Mouse (Mus musculus): Measurements from ENCODE around the gene R3hdm2. TPM values are rescaled to one million over a fixed set of nuclear protein-coding genes. Genes with fewer than 3 reads are reported as not detected.
A peak's percentile ranks its signal among the peaks of the same experiment; 100 is the strongest.

Gene R3hdm2
- 30.9 and 36.1 TPM in 2 replicates for polyA plus RNA-seq (2014; fragmentation: Nextera tagmentation; extraction: Ambion mirVana)

DNA sequence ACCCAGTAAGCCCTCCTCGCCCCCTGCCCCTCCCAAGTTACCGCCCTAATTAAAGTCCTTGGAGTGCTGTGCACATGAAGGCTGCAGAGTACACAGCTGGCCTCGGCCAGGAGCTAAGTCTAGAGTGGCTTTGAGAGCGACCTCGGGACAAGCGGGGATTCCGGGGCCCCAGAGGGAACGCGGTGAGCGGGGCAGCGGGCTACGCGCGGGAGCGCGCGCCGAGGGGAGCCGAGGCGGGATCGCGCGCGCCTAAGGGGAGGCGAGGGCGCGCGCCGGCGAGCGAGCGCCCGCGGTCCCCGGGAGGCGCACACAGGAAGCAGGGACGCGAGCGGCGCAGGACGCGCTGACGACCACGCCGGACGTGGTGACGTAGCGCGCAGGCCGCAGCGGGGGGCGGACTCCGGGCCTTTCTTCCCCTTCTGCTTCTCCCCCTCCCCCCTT lies at the start of gene R3hdm2:
TSS of gene R3hdm2 (plus strand) at position 77 of the 441 bp plus-strand sequence.
- H3K27me3 ChIP-seq (ENCODE audit: control insufficient read depth, insufficient read depth, low read length): no peaks in the 10 kb centered on the region
- no peaks in the 10 kb centered on the region for H3K4me1 ChIP-seq (ENCODE audit: control insufficient read depth, insufficient read depth, low read length)
- H3K4me3 ChIP-seq (ENCODE audit: low read depth, low read length): peak within 1 kb of the TSS; percentile 60
- no peaks in the 10 kb centered on the region for H3K9me3 ChIP-seq (replicated peaks; ENCODE audit: control insufficient read depth, low read length)
- H3K9ac ChIP-seq (replicated peaks; ENCODE audit: low read length): peak within 1 kb of the TSS; percentile 88
- ATAC-seq (replicated peaks; ENCODE audit: insufficient number of reproducible peaks, low FRiP score, low TSS enrichment, low read depth) (peak; percentile 91), DNase-seq (ENCODE audit: low spot score) (peak; percentile 96)
- H3K4me2 ChIP-seq (ENCODE audit: low read depth, low read length): peak within 1 kb of the TSS; percentile 55
- WGBS: under 1% methylated on average over 53 of the region's 53 CpGs
- H3K36me3 ChIP-seq (replicated peaks; ENCODE audit: control insufficient read depth, insufficient read depth, low read depth, low read length): no peaks in the 10 kb centered on the region
- H3K27ac ChIP-seq (replicated peaks; ENCODE audit: low read depth, low read length): peak within 1 kb of the TSS; percentile 92

- no peaks in the 10 kb centered on the region; the same call in none of the 2 replicates for H3K36me3 ChIP-seq (replicated peaks; ENCODE audit: control insufficient read depth, insufficient read depth, low read depth, low read length)
Observed at GRCm38 (mm10) chr10:127332211-127332874, 47.8 kb upstream of the R3hdm2 start.

GRCm38 (mm10) chr10:127333152-127333551 lies 47.0 kb upstream of the R3hdm2 start:
- DNase-seq (ENCODE audit: low spot score) (no peak), ATAC-seq (replicated peaks; ENCODE audit: insufficient number of reproducible peaks, low FRiP score, low TSS enrichment, low read depth) (no peak)
- Histone ChIP-seq H3K4me2 (ENCODE audit: low read depth, low read length) (no peak overlapping the region), H3K4me1 (ENCODE audit: control insufficient read depth, insufficient read depth, low read length) (no peaks in the 10 kb centered on the region), H3K9ac (replicated peaks; ENCODE audit: low read length) (no peak overlapping the region), H3K4me3 (ENCODE audit: low read depth, low read length) (no peak overlapping the region), H3K27ac (replicated peaks; ENCODE audit: low read depth, low read length) (no peak overlapping the region), H3K27me3 (ENCODE audit: control insufficient read depth, insufficient read depth, low read length) (peaks cover 2% of the 10 kb centered on the region), H3K9me3 (replicated peaks; ENCODE audit: control insufficient read depth, low read length) (no peaks in the 10 kb centered on the region), H3K36me3 (replicated peaks; ENCODE audit: control insufficient read depth, insufficient read depth, low read depth, low read length) (no peaks in the 10 kb centered on the region; the same call in none of the 2 replicates)
- 61% methylated on average over 5 of the region's 5 CpGs for WGBS

More at GRCm38 (mm10) chr10:127332211-127332874, 47.8 kb upstream of the R3hdm2 start:
- no peak overlapping the region for H3K4me3 ChIP-seq (ENCODE audit: low read depth, low read length)
- DNase-seq (ENCODE audit: low spot score) (peak; percentile 46), ATAC-seq (replicated peaks; ENCODE audit: insufficient number of reproducible peaks, low FRiP score, low TSS enrichment, low read depth) (0 out of 2 replicates have a peak, but pooled peaks have one; percentile 20)
- 34% methylated on average over 29 of the region's 31 CpGs for WGBS
- H3K9me3 ChIP-seq (replicated peaks; ENCODE audit: control insufficient read depth, low read length): no peaks in the 10 kb centered on the region
- H3K4me2 ChIP-seq (ENCODE audit: low read depth, low read length): peak overlapping the region; percentile 16; the same call in 1 of the 2 replicates
- peaks cover 10% of the 10 kb centered on the region for H3K27me3 ChIP-seq (ENCODE audit: control insufficient read depth, insufficient read depth, low read length)
- no peaks in the 10 kb centered on the region for H3K4me1 ChIP-seq (ENCODE audit: control insufficient read depth, insufficient read depth, low read length)
- H3K9ac ChIP-seq (replicated peaks; ENCODE audit: low read length): no peak overlapping the region
- no peak overlapping the region for H3K27ac ChIP-seq (replicated peaks; ENCODE audit: low read depth, low read length)

DNA sequence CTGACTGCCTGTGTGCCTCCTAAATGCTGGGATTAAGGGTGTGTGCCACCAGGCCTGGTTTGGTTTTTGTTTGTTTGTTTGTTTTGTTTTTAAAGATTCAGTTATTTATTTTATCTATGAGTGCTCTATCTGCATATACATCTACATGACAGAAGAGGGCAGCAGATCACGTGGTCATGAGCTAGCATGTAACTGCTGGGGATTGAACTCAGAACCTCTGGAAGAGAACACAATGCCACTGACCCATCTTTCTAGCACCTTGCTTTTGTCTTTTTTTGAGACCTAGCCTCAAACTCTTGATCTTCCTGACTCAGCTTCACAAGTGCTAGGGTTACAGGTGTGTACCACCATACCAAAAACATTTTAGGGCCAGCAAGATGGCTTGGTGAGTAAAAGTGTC lies 44.9 kb upstream of the R3hdm2 start:
- H3K4me3 ChIP-seq (ENCODE audit: low read depth, low read length): no peak overlapping the region

GRCm38 (mm10) chr10:127336952-127337351 lies 43.2 kb upstream of the R3hdm2 start:
- ATAC-seq (replicated peaks; ENCODE audit: insufficient number of reproducible peaks, low FRiP score, low TSS enrichment, low read depth) (no peak), DNase-seq (ENCODE audit: low spot score) (no peak)
- peaks cover 3% of the 10 kb centered on the region for H3K4me1 ChIP-seq (ENCODE audit: control insufficient read depth, insufficient read depth, low read length)
- no peak overlapping the region for H3K4me2 ChIP-seq (ENCODE audit: low read depth, low read length)
- no peak overlapping the region for H3K4me3 ChIP-seq (ENCODE audit: low read depth, low read length)
- no peak overlapping the region for H3K9ac ChIP-seq (replicated peaks; ENCODE audit: low read length)
- H3K36me3 ChIP-seq (replicated peaks; ENCODE audit: control insufficient read depth, insufficient read depth, low read depth, low read length): no peaks in the 10 kb centered on the region; the same call in none of the 2 replicates
- H3K27ac ChIP-seq (replicated peaks; ENCODE audit: low read depth, low read length): no peak overlapping the region
- no peaks in the 10 kb centered on the region for H3K9me3 ChIP-seq (replicated peaks; ENCODE audit: control insufficient read depth, low read length)
- no peaks in the 10 kb centered on the region for H3K27me3 ChIP-seq (ENCODE audit: control insufficient read depth, insufficient read depth, low read length)
- 75% methylated on average over 5 of the region's 5 CpGs for WGBS

More for the DNA sequence above, 44.9 kb upstream of the R3hdm2 start:
- H3K27ac ChIP-seq (replicated peaks; ENCODE audit: low read depth, low read length): no peak overlapping the region
- no peak for DNase-seq (ENCODE audit: low spot score)
- 71% methylated on average over 1 of the region's 1 CpGs for WGBS
- no peaks in the 10 kb centered on the region for H3K27me3 ChIP-seq (ENCODE audit: control insufficient read depth, insufficient read depth, low read length)
- no peak overlapping the region for H3K9ac ChIP-seq (replicated peaks; ENCODE audit: low read length)
- no peak for ATAC-seq (replicated peaks; ENCODE audit: insufficient number of reproducible peaks, low FRiP score, low TSS enrichment, low read depth)
- no peaks in the 10 kb centered on the region for H3K4me1 ChIP-seq (ENCODE audit: control insufficient read depth, insufficient read depth, low read length)
- no peaks in the 10 kb centered on the region; the same call in none of the 2 replicates for H3K36me3 ChIP-seq (replicated peaks; ENCODE audit: control insufficient read depth, insufficient read depth, low read depth, low read length)
- H3K4me2 ChIP-seq (ENCODE audit: low read depth, low read length): no peak overlapping the region
- no peaks in the 10 kb centered on the region for H3K9me3 ChIP-seq (replicated peaks; ENCODE audit: control insufficient read depth, low read length)

GRCm38 (mm10) chr10:127337536-127338099 lies 42.5 kb upstream of the R3hdm2 start:
- no peak for DNase-seq (ENCODE audit: low spot score)

DNA sequence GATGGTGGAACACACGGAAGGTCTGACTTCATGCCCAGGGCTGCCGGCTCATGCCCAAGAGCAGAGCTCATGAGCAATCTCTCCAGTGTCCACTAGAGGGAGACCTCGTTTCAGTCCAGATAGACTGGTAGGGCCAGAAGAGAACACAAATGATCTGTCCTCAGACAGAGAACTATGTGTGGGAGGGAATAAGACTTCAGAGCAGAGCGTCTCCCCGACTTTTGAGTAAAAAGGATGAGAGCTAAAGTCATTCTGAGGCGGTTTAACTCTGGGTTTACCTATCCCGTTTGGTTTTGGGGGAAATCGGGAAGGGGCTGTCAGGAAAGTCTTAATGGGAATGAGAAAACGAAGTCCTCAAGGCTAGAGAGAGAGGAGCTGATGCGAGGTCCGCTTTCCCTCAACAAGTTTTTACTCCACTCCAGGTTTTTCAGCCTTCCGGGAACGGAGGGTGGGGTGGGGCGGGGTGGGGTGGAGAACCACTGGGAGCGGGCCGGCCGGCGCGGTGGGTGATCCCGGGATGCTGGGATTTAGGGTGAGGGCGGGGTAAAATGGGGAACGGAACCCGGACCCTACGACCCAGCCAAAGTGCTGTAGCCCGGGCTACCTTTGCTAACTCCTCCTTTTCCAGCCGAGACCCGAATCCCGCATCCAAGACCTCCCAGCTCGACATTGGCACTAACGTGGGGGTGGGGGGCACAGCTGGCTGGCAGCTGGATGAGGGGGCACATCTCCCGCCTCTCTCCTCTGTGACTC lies 41.0 kb upstream of the R3hdm2 start:
- peak overlapping the region; percentile 72; the same call in 1 of the 2 replicates for H3K27ac ChIP-seq (replicated peaks; ENCODE audit: low read depth, low read length)
- no peaks in the 10 kb centered on the region for H3K27me3 ChIP-seq (ENCODE audit: control insufficient read depth, insufficient read depth, low read length)
- H3K9ac ChIP-seq (replicated peaks; ENCODE audit: low read length): peak overlapping the region; percentile 55
- H3K4me2 ChIP-seq (ENCODE audit: low read depth, low read length): peak overlapping the region; percentile 90
- H3K9me3 ChIP-seq (replicated peaks; ENCODE audit: control insufficient read depth, low read length): no peaks in the 10 kb centered on the region
- peak; percentile 54 for ATAC-seq (replicated peaks; ENCODE audit: insufficient number of reproducible peaks, low FRiP score, low TSS enrichment, low read depth)
- DNase-seq (ENCODE audit: low spot score): peak; percentile 96
- peaks cover 3% of the 10 kb centered on the region for H3K4me1 ChIP-seq (ENCODE audit: control insufficient read depth, insufficient read depth, low read length)
- under 1% methylated on average over 31 of the region's 31 CpGs for WGBS
- no peaks in the 10 kb centered on the region; the same call in 1 of the 2 replicates for H3K36me3 ChIP-seq (replicated peaks; ENCODE audit: control insufficient read depth, insufficient read depth, low read depth, low read length)
- peak overlapping the region; percentile 57 for H3K4me3 ChIP-seq (ENCODE audit: low read depth, low read length)

More at GRCm38 (mm10) chr10:127337536-127338099, 42.5 kb upstream of the R3hdm2 start:
- Histone ChIP-seq H3K9me3 (replicated peaks; ENCODE audit: control insufficient read depth, low read length) (no peaks in the 10 kb centered on the region), H3K9ac (replicated peaks; ENCODE audit: low read length) (no peak overlapping the region), H3K27me3 (ENCODE audit: control insufficient read depth, insufficient read depth, low read length) (no peaks in the 10 kb centered on the region), H3K4me1 (ENCODE audit: control insufficient read depth, insufficient read depth, low read length) (peaks cover 3% of the 10 kb centered on the region), H3K4me3 (ENCODE audit: low read depth, low read length) (no peak overlapping the region), H3K36me3 (replicated peaks; ENCODE audit: control insufficient read depth, insufficient read depth, low read depth, low read length) (no peaks in the 10 kb centered on the region; the same call in none of the 2 replicates), H3K27ac (replicated peaks; ENCODE audit: low read depth, low read length) (no peak overlapping the region), H3K4me2 (ENCODE audit: low read depth, low read length) (no peak overlapping the region)
- no peak for ATAC-seq (replicated peaks; ENCODE audit: insufficient number of reproducible peaks, low FRiP score, low TSS enrichment, low read depth)
- 84% methylated on average over 6 of the region's 6 CpGs for WGBS

Data from embryonic facial prominence, embryonic 11.5 days (tissue).